Comparison of ENCODE assay signal across 9 mouse cellular contexts in the genomic region with DNA sequence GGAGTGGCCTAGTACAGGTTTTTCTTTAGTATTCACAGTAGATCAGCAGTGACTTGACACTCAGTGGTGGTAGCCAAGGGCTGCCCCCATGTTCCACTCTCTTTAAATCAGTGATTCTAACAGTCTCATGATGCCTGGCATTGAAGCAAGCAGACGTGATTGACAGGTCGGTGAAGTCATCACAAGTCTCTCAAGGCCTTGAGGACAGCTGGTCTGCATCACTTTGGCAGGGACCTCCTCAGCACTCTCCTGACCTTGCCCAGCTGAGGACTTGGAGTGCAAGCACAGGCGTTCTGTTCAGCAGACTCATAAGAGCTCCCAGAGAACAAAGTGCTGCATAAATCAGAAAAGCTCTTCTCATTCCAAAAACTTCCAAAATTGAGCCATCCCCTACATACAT.
DNase-seq lines count a peak whose midpoint lies in the region; ATAC-seq lines count a peak whose summit lies in the region.
"Had no signal": no experiment of that assay in that cellular context is flagged by ENCODE, and none has a peak within 500 bp of the region (broad histone marks: within the 10 kb centered on the region; RNA-seq: fewer than 3 reads in every experiment).

No protein-coding gene starts in this region.

- H3K36me3 ChIP-seq in neural tube, embryonic 15.5 days: no peaks in the 10 kb centered on the region
- H3K36me3 ChIP-seq in heart, embryonic 14.5 days (ENCODE audit: control insufficient read depth, insufficient read depth, low read length): no peaks in the 10 kb centered on the region
- H3K36me3 ChIP-seq: embryonic facial prominence, embryonic 15.5 days had no signal

- no peak overlapping the region for H3K4me2 ChIP-seq in neural tube, embryonic 15.5 days
- no peak overlapping the region for H3K4me2 ChIP-seq in heart, embryonic 14.5 days (ENCODE audit: low read length)
- H3K4me2 ChIP-seq: embryonic facial prominence, embryonic 15.5 days had no signal

- no peaks in the 10 kb centered on the region for H3K27me3 ChIP-seq in neural tube, embryonic 15.5 days (replicated peaks)
- no peaks in the 10 kb centered on the region for H3K27me3 ChIP-seq in heart, embryonic 14.5 days (ENCODE audit: control insufficient read depth, insufficient read depth, low read length)
- H3K27me3 ChIP-seq: embryonic facial prominence, embryonic 15.5 days had no signal

- no peak overlapping the region for H3K4me3 ChIP-seq in neural tube, embryonic 15.5 days (replicated peaks)
- H3K4me3 ChIP-seq in heart, embryonic 14.5 days (ENCODE audit: control insufficient read depth in 1 of 2, insufficient read depth in 1 of 2, low read depth in 1 of 2, low read length in 2 of 2): no peak overlapping the region
- H3K4me3 ChIP-seq: embryonic facial prominence, embryonic 15.5 days had no signal

- no peaks in the 10 kb centered on the region for H3K9me3 ChIP-seq in neural tube, embryonic 15.5 days (replicated peaks)
- H3K9me3 ChIP-seq in heart, embryonic 14.5 days (ENCODE audit: control insufficient read depth, low read length): no peaks in the 10 kb centered on the region
- H3K9me3 ChIP-seq: embryonic facial prominence, embryonic 15.5 days had no signal

- no peaks in the 10 kb centered on the region for H3K4me1 ChIP-seq in neural tube, embryonic 15.5 days
- H3K4me1 ChIP-seq in heart, embryonic 14.5 days (ENCODE audit: control insufficient read depth in 2 of 2, insufficient read depth in 2 of 2, low read length in 2 of 2): peaks cover 4 to 11% of the 10 kb centered on the region in 2 experiments

- WGBS in neural tube, embryonic 15.5 days: 67% methylated on average over 3 of the region's 3 CpGs
- WGBS in heart, embryonic 14.5 days: 11% methylated on average over 3 of the region's 3 CpGs

- no peak overlapping the region for H3K9ac ChIP-seq in neural tube, embryonic 15.5 days (replicated peaks)
- no peak overlapping the region for H3K9ac ChIP-seq in heart, embryonic 14.5 days (ENCODE audit: low read length)
- H3K9ac ChIP-seq: embryonic facial prominence, embryonic 15.5 days had no signal

- no peak overlapping the region for H3K27ac ChIP-seq in neural tube, embryonic 15.5 days (replicated peaks)
- peak overlapping the region in 1 of 2 experiments; percentile 33; a peak in 1 of 4 replicates for H3K27ac ChIP-seq in heart, embryonic 14.5 days (replicated peaks in 1 of 2; ENCODE audit: control insufficient read depth in 1 of 2, insufficient read depth in 1 of 2, low read depth in 2 of 2, low read length in 2 of 2)
- H3K27ac ChIP-seq: embryonic facial prominence, embryonic 15.5 days had no signal

- ATAC-seq in neural tube, embryonic 15.5 days (ENCODE audit: low FRiP score): no peak
- ATAC-seq in heart, embryonic 14.5 days (ENCODE audit: insufficient number of reproducible peaks, insufficient read depth, low FRiP score, low read depth): peak; percentile 71

- DNase-seq in embryo, embryonic 10 days (ENCODE audit: low spot score): peak; percentile 68
- DNase-seq in embryo, embryonic 9.5 days (ENCODE audit: extremely low spot score): no peak
- DNase-seq in neural tube, embryonic 10.5 days (ENCODE audit: extremely low spot score, low spot score): peak; percentile 25
- DNase-seq in skeletal muscle tissue, adult 2 months (ENCODE audit: low read depth, low spot score): peak; percentile 50
- no peak for DNase-seq in right cerebral cortex, postnatal 4 days
- no peak for DNase-seq in retina, postnatal 1 day

Comparison
In these comparisons a context has a peak if more than half of its experiments do, and no peak if none do; other contexts are left out.
1. DNase-seq: peak in embryo, embryonic 10 days (single experiment), neural tube, embryonic 10.5 days (single experiment) and skeletal muscle tissue, adult 2 months (single experiment); none in embryo, embryonic 9.5 days (single experiment), right cerebral cortex, postnatal 4 days (single experiment) and retina, postnatal 1 day (single experiment).